Comparison of ENCODE assay signal across 8 mouse cellular contexts in genomic region chr2:130563212-130564055, GRCm38 (mm10). TPM values are rescaled to one million over a fixed set of nuclear protein-coding genes. Genes with fewer than 3 reads are reported as not detected.
DNase-seq lines count a peak whose midpoint lies in the region; ATAC-seq lines count a peak whose summit lies in the region.

Gene Mrps26, plus strand, starts transcription at chr2:130563742.

- WGBS in hindbrain, embryonic 15.5 days: 1% methylated on average over 61 of the region's 61 CpGs

- peak; percentile 93 for DNase-seq in T-cell, adult 2 months (ENCODE audit: low spot score)
- DNase-seq in cerebellum, postnatal 36 days: peak; percentile 89 to 94
- DNase-seq in frontal cortex, postnatal 36 days (ENCODE audit: low spot score in 2 of 2): peak; percentile 93 to 94
- DNase-seq in left cerebral cortex, adult 11 months (ENCODE audit: low spot score): peak; percentile 87
- peak; percentile 94 to 97 for DNase-seq in lung, postnatal 4 days
- peak; percentile 88 for DNase-seq in retina, postnatal 7 days (ENCODE audit: low read depth, low spot score)
- peak; percentile 84 for DNase-seq in urinary bladder, adult 2 months (ENCODE audit: low spot score)

- peak within 1 kb of the TSS; percentile 77 for H3K27ac ChIP-seq in hindbrain, embryonic 15.5 days (replicated peaks)

- H3K4me1 ChIP-seq in hindbrain, embryonic 15.5 days (replicated peaks): peaks cover 23% of the 10 kb centered on the region

- H3K4me3 ChIP-seq in hindbrain, embryonic 15.5 days: peak within 1 kb of the TSS; percentile 91

- ATAC-seq in hindbrain, embryonic 15.5 days (ENCODE audit: low FRiP score, low read depth): peak; percentile 99

- H3K9ac ChIP-seq in hindbrain, embryonic 15.5 days: peak within 1 kb of the TSS; percentile 88

- peak within 1 kb of the TSS; percentile 69 for H3K4me2 ChIP-seq in hindbrain, embryonic 15.5 days

- H3K27me3 ChIP-seq in hindbrain, embryonic 15.5 days: no peaks in the 10 kb centered on the region

- peaks cover 15% of the 10 kb centered on the region for H3K36me3 ChIP-seq in hindbrain, embryonic 15.5 days

- no peaks in the 10 kb centered on the region for H3K9me3 ChIP-seq in hindbrain, embryonic 15.5 days

RNA-seq across cellular contexts. Expression of gene Mrps26, which starts in this region (rescaled TPM):
- polyA plus RNA-seq in hindbrain, embryonic 15.5 days (2015; fragmentation: Nextera tagmentation; extraction: Ambion mirVana): 100 and 106 TPM in 2 replicates
- 49.7 and 56.9 TPM in 2 replicates for polyA plus RNA-seq in urinary bladder, adult 2 months (2012; rRNA removed)

Comparison
In these comparisons a context has a peak if more than half of its experiments do, and no peak if none do; other contexts are left out.
1. Peak in every context shown above with its lines: DNase-seq, ATAC-seq, H3K4me3 ChIP-seq and H3K27ac ChIP-seq.